Mouse (Mus musculus): ENCODE data around the gene Kazald1.
A peak's percentile ranks its signal among the peaks of the same experiment; 100 is the strongest.

Gene Kazald1

GRCm38 (mm10) chr19:45077742-45078645 lies 3.0 kb downstream of the Kazald1 start:
- DNase-seq (ENCODE audit: low spot score): no peak

GRCm38 (mm10) chr19:45078971-45079764 lies 4.1 kb downstream of the Kazald1 start:
- no peak for DNase-seq (ENCODE audit: low spot score)

- DNase-seq (ENCODE audit: low spot score): no peak
Observed at GRCm38 (mm10) chr19:45079769-45080515, 4.9 kb downstream of the Kazald1 start.

- DNase-seq (ENCODE audit: low spot score): no peak
Observed at GRCm38 (mm10) chr19:45080711-45081110, 5.7 kb downstream of the Kazald1 start.

GRCm38 (mm10) chr19:45081279-45081678 lies 6.2 kb downstream of the Kazald1 start:
- peak; percentile 85 for DNase-seq (ENCODE audit: low spot score)

GRCm38 (mm10) chr19:45081841-45082550 lies 7.0 kb downstream of the Kazald1 start:
- DNase-seq (ENCODE audit: low spot score): no peak

GRCm38 (mm10) chr19:45097868-45098267 lies 22.8 kb downstream of the Kazald1 start:
- no peak for DNase-seq (ENCODE audit: low spot score)

GRCm38 (mm10) chr19:45100486-45101270 lies 25.6 kb downstream of the Kazald1 start:
- no peak for DNase-seq (ENCODE audit: low spot score)

GRCm38 (mm10) chr19:45105591-45105990 lies 30.6 kb downstream of the Kazald1 start:
- DNase-seq (ENCODE audit: low spot score): no peak

- no peak for DNase-seq (ENCODE audit: low spot score)
Observed at GRCm38 (mm10) chr19:45106689-45107088, 31.6 kb downstream of the Kazald1 start.

GRCm38 (mm10) chr19:45110681-45111080 lies 35.6 kb downstream of the Kazald1 start:
- DNase-seq (ENCODE audit: low spot score): no peak

- DNase-seq (ENCODE audit: low spot score): no peak
Observed at GRCm38 (mm10) chr19:45112444-45112843, 37.4 kb downstream of the Kazald1 start.

GRCm38 (mm10) chr19:45113791-45114460 lies 38.9 kb downstream of the Kazald1 start:
- DNase-seq (ENCODE audit: low spot score): no peak

- no peak for DNase-seq (ENCODE audit: low spot score)
Observed at GRCm38 (mm10) chr19:45114772-45115171, 39.7 kb downstream of the Kazald1 start.

- peak; percentile 44 for DNase-seq (ENCODE audit: low spot score)
Observed at GRCm38 (mm10) chr19:45116798-45117197, 41.8 kb downstream of the Kazald1 start.
